Mouse (Mus musculus) MEL (cell line): ENCODE data around the gene Hax1.

Experiments
- CTCF ChIP-seq, 3 experiments: IDR thresholded peaks in 2 of 3; conservative IDR thresholded peaks in 1 of 3; 2 replicates each; pipeline ENCODE4 v1.5.1; 2011 to 2012; ENCODE audit warnings: low read length in 3 of 3, low read depth in 2 of 3, mild to moderate bottlenecking in 2 of 3, improper control_type of control experiment in 1 of 3, inconsistent platforms in 1 of 3, mixed read lengths in 1 of 3, moderate library complexity in 1 of 3; ENCODE audit not compliant: control insufficient read depth in 1 of 3, insufficient read depth in 1 of 3, poor library complexity in 1 of 3, severe bottlenecking in 1 of 3
- E2F4 ChIP-seq: IDR thresholded peaks from 2 replicates; pipeline ENCODE4 v1.6.1; 2011; ENCODE audit warnings: low read depth, low read length, improper control_type of control experiment, borderline replicate concordance
- MAX ChIP-seq: IDR thresholded peaks from 2 replicates; pipeline ENCODE4 v1.6.1; 2011; ENCODE audit warnings: low read length, improper control_type of control experiment
- MXI1 ChIP-seq: IDR thresholded peaks from 2 replicates; pipeline ENCODE4 v1.6.1; 2011; ENCODE audit warnings: mild to moderate bottlenecking, low read depth, low read length, improper control_type of control experiment
- NELFE ChIP-seq: IDR thresholded peaks from 2 replicates; pipeline ENCODE4 v1.6.1; 2011; ENCODE audit warnings: low read depth, low read length, improper control_type of control experiment
- POLR2A ChIP-seq, 2 experiments: IDR thresholded peaks; 2 replicates each; pipeline ENCODE4 v1.6.1; 2011 to 2012; ENCODE audit warnings: low read length in 2 of 2, mild to moderate bottlenecking in 2 of 2, control low read depth in 1 of 2, improper control_type of control experiment in 1 of 2, low read depth in 1 of 2, moderate library complexity in 1 of 2; ENCODE audit not compliant: control insufficient read depth in 1 of 2, insufficient read depth in 1 of 2, poor library complexity in 1 of 2
- POLR2AphosphoS2 ChIP-seq: IDR thresholded peaks from 2 replicates; pipeline ENCODE4 v1.6.1; 2011; ENCODE audit warnings: low read length, improper control_type of control experiment
- RCOR1 ChIP-seq: IDR thresholded peaks from 2 replicates; pipeline ENCODE4 v1.6.1; 2012; ENCODE audit warnings: low read depth, mild to moderate bottlenecking, inconsistent platforms, low read length, improper control_type of control experiment
- USF1 ChIP-seq: IDR thresholded peaks from 2 replicates; pipeline ENCODE4 v1.6.1; 2014; ENCODE audit warnings: low read depth, mild to moderate bottlenecking, inconsistent platforms, low read length, improper control_type of control experiment, moderate library complexity
- ZNF384 ChIP-seq: IDR thresholded peaks from 2 replicates; pipeline ENCODE4 v1.6.1; 2012; ENCODE audit warnings: low read depth, mild to moderate bottlenecking, inconsistent platforms, low read length, improper control_type of control experiment

GRCm38 (mm10) chr3:89956177-89956971 is 42.2 kb downstream of the Hax1 start:
- TF ChIP-seq ZNF384 (no peak), POLR2A (IDR thresholded peaks at IDR 0.05; ENCODE audit: control insufficient read depth in 1 of 2, insufficient read depth in 1 of 2, low read depth in 1 of 2, low read length in 2 of 2, poor library complexity in 1 of 2) (no peak), MXI1 (0 out of 2 replicates have a peak, but pooled peaks have one; percentile 37), POLR2AphosphoS2 (no peak), RCOR1 (no peak), CTCF (IDR thresholded peaks at IDR 0.05 in 2 of 3, conservative IDR thresholded peaks at IDR 0.05 in 1 of 3; ENCODE audit: control insufficient read depth in 1 of 3, insufficient read depth in 1 of 3, low read depth in 2 of 3, low read length in 3 of 3, poor library complexity in 1 of 3, severe bottlenecking in 1 of 3) (no peak), E2F4 (no peak), USF1 (no peak), MAX (no peak), NELFE (no peak)
